Mouse (Mus musculus) spleen, postnatal 0 days (tissue): ENCODE data around the gene Clic1. TPM values are rescaled to one million over a fixed set of nuclear protein-coding genes. Genes with fewer than 3 reads are reported as not detected.

Source experiments
- polyA plus RNA-seq: library from polyadenylated mRNA; unstranded; fragments of >200 nt; fragmentation: Nextera tagmentation; extraction: Ambion mirVana; gene quantifications from 2 replicates; pipeline ENCODE4 v1.2.1, GENCODE M21; 2015

Gene Clic1
- polyA plus RNA-seq, 1 experiment from 2014 or later: 245 TPM

Other genes starting within 250 kb of the Clic1 start
- not detected in 2 replicates for gene Cyp21a1, start 245.4 kb upstream of the Clic1 start, polyA plus RNA-seq
- gene Stk19, start 213.0 kb upstream of the Clic1 start, polyA plus RNA-seq: 33.1 and 34.3 TPM in 2 replicates
- 32.9 and 33.7 TPM in 2 replicates for gene Dxo, start 212.9 kb upstream of the Clic1 start, polyA plus RNA-seq
- gene Skiv2l, start 199.8 kb upstream of the Clic1 start, polyA plus RNA-seq: 22.8 and 27.9 TPM in 2 replicates
- 49.8 and 51.5 TPM in 2 replicates for gene Nelfe, start 199.6 kb upstream of the Clic1 start, polyA plus RNA-seq
- gene Cfb, start 187.4 kb upstream of the Clic1 start, polyA plus RNA-seq: 5.7 and 8.3 TPM in 2 replicates
- 0.99 and 1.2 TPM in 2 replicates for gene Zbtb12, start 170.5 kb upstream of the Clic1 start, polyA plus RNA-seq
- gene Gm20547, start 167.9 kb upstream of the Clic1 start, polyA plus RNA-seq: not detected in 2 replicates
- gene C2, start 151.7 kb upstream of the Clic1 start, polyA plus RNA-seq: 7.5 and 11.8 TPM in 2 replicates
- gene Ehmt2, start 151.5 kb upstream of the Clic1 start, polyA plus RNA-seq: 26.6 and 32.9 TPM in 2 replicates
- 0.08 and 0.25 TPM in 2 replicates for gene Slc44a4, start 135.5 kb upstream of the Clic1 start, polyA plus RNA-seq
- gene Neu1, start 118.7 kb upstream of the Clic1 start, polyA plus RNA-seq: 15.6 and 21.0 TPM in 2 replicates
- 0.13 and 0.32 TPM in 2 replicates for gene Hspa1b, start 90.7 kb upstream of the Clic1 start, polyA plus RNA-seq
- gene Gm20481, start 80.1 kb upstream of the Clic1 start, polyA plus RNA-seq: not detected in 2 replicates
- gene Hspa1a, start 77.8 kb upstream of the Clic1 start, polyA plus RNA-seq: 1.7 and 1.8 TPM in 2 replicates
- gene Hspa1l, start 77.3 kb upstream of the Clic1 start, polyA plus RNA-seq: 0.23 and 0.30 TPM in 2 replicates
- 138 and 160 TPM in 2 replicates for gene Lsm2, start 68.1 kb upstream of the Clic1 start, polyA plus RNA-seq
- 104 and 108 TPM in 2 replicates for gene Vars, start 49.0 kb upstream of the Clic1 start, polyA plus RNA-seq
- gene Vwa7, start 33.4 kb upstream of the Clic1 start, polyA plus RNA-seq: 0.40 and 0.49 TPM in 2 replicates
- 19.7 and 23.0 TPM in 2 replicates for gene Sapcd1, start 21.9 kb upstream of the Clic1 start, polyA plus RNA-seq
- gene Msh5, start 3.2 kb upstream of the Clic1 start, polyA plus RNA-seq: 6.9 and 8.1 TPM in 2 replicates
- 52.0 and 69.5 TPM in 2 replicates for gene Ddah2, start 9.1 kb downstream of the Clic1 start, polyA plus RNA-seq
- 0.17 TPM in 1 of 2 replicates, not detected in the other for gene Ly6g6c, start 15.4 kb downstream of the Clic1 start, polyA plus RNA-seq
- 2.5 and 3.1 TPM in 2 replicates for gene Mpig6b, start 16.2 kb downstream of the Clic1 start, polyA plus RNA-seq
- gene Ly6g6e, start 26.9 kb downstream of the Clic1 start, polyA plus RNA-seq: 0.23 and 0.47 TPM in 2 replicates
- gene Ly6g6d, start 28.1 kb downstream of the Clic1 start, polyA plus RNA-seq: 1.2 and 2.1 TPM in 2 replicates
- gene Ly6g6f, start 35.6 kb downstream of the Clic1 start, polyA plus RNA-seq: 1.4 and 2.2 TPM in 2 replicates
- 101 and 108 TPM in 2 replicates for gene Abhd16a, start 39.3 kb downstream of the Clic1 start, polyA plus RNA-seq
- gene Ly6g5c, start 58.3 kb downstream of the Clic1 start, polyA plus RNA-seq: not detected in 2 replicates
- gene Ly6g5b, start 65.5 kb downstream of the Clic1 start, polyA plus RNA-seq: 0.81 and 1.3 TPM in 2 replicates
- gene Gpank1, start 71.5 kb downstream of the Clic1 start, polyA plus RNA-seq: 19.0 and 20.3 TPM in 2 replicates
- 191 and 199 TPM in 2 replicates for gene Csnk2b, start 72.1 kb downstream of the Clic1 start, polyA plus RNA-seq
- gene D17H6S53E, start 76.4 kb downstream of the Clic1 start, polyA plus RNA-seq: 6.7 and 8.1 TPM in 2 replicates
- 0.17 and 0.64 TPM in 2 replicates for gene Apom, start 82.1 kb downstream of the Clic1 start, polyA plus RNA-seq
- 31.2 and 32.4 TPM in 2 replicates for gene Bag6, start 85.2 kb downstream of the Clic1 start, polyA plus RNA-seq
- 85.1 and 90.0 TPM in 2 replicates for gene Prrc2a, start 114.9 kb downstream of the Clic1 start, polyA plus RNA-seq
- 36.5 and 52.2 TPM in 2 replicates for gene Aif1, start 126.1 kb downstream of the Clic1 start, polyA plus RNA-seq
- 93.5 and 134 TPM in 2 replicates for gene Lst1, start 138.5 kb downstream of the Clic1 start, polyA plus RNA-seq
- 24.4 and 36.4 TPM in 2 replicates for gene Ltb, start 144.5 kb downstream of the Clic1 start, polyA plus RNA-seq
- gene Tnf, start 152.0 kb downstream of the Clic1 start, polyA plus RNA-seq: 1.7 and 2.2 TPM in 2 replicates
- gene Lta, start 155.4 kb downstream of the Clic1 start, polyA plus RNA-seq: 0.17 and 0.79 TPM in 2 replicates
- 0.82 and 2.5 TPM in 2 replicates for gene Gm16181, start 170.9 kb downstream of the Clic1 start, polyA plus RNA-seq
- gene Atp6v1g2, start 183.7 kb downstream of the Clic1 start, polyA plus RNA-seq: 2.3 and 2.4 TPM in 2 replicates
- 7.3 and 8.5 TPM in 2 replicates for gene Nfkbil1, start 185.8 kb downstream of the Clic1 start, polyA plus RNA-seq
- 195 TPM in 2 replicates for gene Ddx39b, start 191.8 kb downstream of the Clic1 start, polyA plus RNA-seq
- gene H2-D1, start 212.8 kb downstream of the Clic1 start, polyA plus RNA-seq: 356 and 410 TPM in 2 replicates